Mouse (Mus musculus) neural tube, embryonic 15.5 days (tissue): ENCODE data around the gene Akna. TPM values are rescaled to one million over a fixed set of nuclear protein-coding genes. Genes with fewer than 3 reads are reported as not detected.
A peak's percentile ranks its signal among the peaks of the same experiment; 100 is the strongest.

Experiments
- ATAC-seq: fragments of 200-750 bp; cut with Nextera tagmentation; 2 replicates; pipeline ENCODE4 v1.8.0; 2017; ENCODE audit warnings: mild to moderate bottlenecking, moderate TSS enrichment, moderate library complexity; ENCODE audit not compliant: low FRiP score
- H3K27ac ChIP-seq: fragments of 300-500 bp; sonication (generic); replicated peaks from 2 replicates; pipeline ENCODE4 v1.5.1; 2015; ENCODE audit warnings: mild to moderate bottlenecking, inconsistent platforms
- H3K27me3 ChIP-seq: fragments of 300-500 bp; sonication (generic); replicated peaks from 2 replicates; pipeline ENCODE4 v1.6.1; 2015; ENCODE audit warnings: inconsistent platforms
- H3K36me3 ChIP-seq: fragments of 300-500 bp; sonication (generic); 2 replicates; pipeline ENCODE4 v1.6.1; 2015; ENCODE audit warnings: inconsistent platforms
- H3K4me1 ChIP-seq: fragments of 300-500 bp; sonication (generic); 2 replicates; pipeline ENCODE4 v1.6.1; 2015; ENCODE audit warnings: inconsistent platforms
- H3K4me2 ChIP-seq: fragments of 300-500 bp; sonication (generic); 2 replicates; pipeline ENCODE4 v1.6.1; 2015; ENCODE audit warnings: inconsistent platforms, mild to moderate bottlenecking, moderate library complexity
- H3K4me3 ChIP-seq: fragments of 300-500 bp; sonication (generic); replicated peaks from 2 replicates; pipeline ENCODE4 v1.5.1; 2015; ENCODE audit warnings: mild to moderate bottlenecking, inconsistent platforms
- H3K9ac ChIP-seq: fragments of 300-500 bp; sonication (generic); replicated peaks from 2 replicates; pipeline ENCODE4 v1.6.1; 2015; ENCODE audit warnings: mild to moderate bottlenecking, inconsistent platforms
- H3K9me3 ChIP-seq: fragments of 300-500 bp; sonication (generic); replicated peaks from 2 replicates; pipeline ENCODE4 v1.6.1; 2016; ENCODE audit warnings: inconsistent platforms
- WGBS: fragments of 180-500 bp; shearing (Covaris S2); methylation state at CpG from one replicate; pipeline ENCODE4 v1.1.7; 2015; ENCODE audit warnings: mixed read lengths; 5-methylcytosine and 5-hydroxymethylcytosine counted together
- polyA plus RNA-seq: library from polyadenylated mRNA; unstranded; fragments of >200 nt; fragmentation: Nextera tagmentation; extraction: Ambion mirVana; gene quantifications from 2 replicates; pipeline ENCODE4 v1.2.1, GENCODE M21; 2015

Gene Akna
- polyA plus RNA-seq, 1 experiment from 2014 or later: 3.1 TPM

- no peak for ATAC-seq
- Histone ChIP-seq H3K27me3 (no peaks in the 10 kb centered on the region), H3K4me3 (no peak overlapping the region), H3K9ac (no peak overlapping the region), H3K4me1 (peaks cover 22% of the 10 kb centered on the region), H3K4me2 (no peak overlapping the region), H3K9me3 (no peaks in the 10 kb centered on the region), H3K36me3 (peaks cover 2% of the 10 kb centered on the region), H3K27ac (no peak overlapping the region)
- WGBS: 65% methylated on average over 11 of the region's 11 CpGs
Observed at GRCm38 (mm10) chr4:63398854-63399609, 4.1 kb downstream of the Akna start.

GRCm38 (mm10) chr4:63397981-63398537 lies 5.1 kb downstream of the Akna start:
- 88% methylated on average over 10 of the region's 10 CpGs for WGBS
- ATAC-seq: no peak
- peaks cover 2% of the 10 kb centered on the region for H3K36me3 ChIP-seq
- no peak overlapping the region for H3K4me3 ChIP-seq
- H3K27ac ChIP-seq: no peak overlapping the region
- peaks cover 13% of the 10 kb centered on the region for H3K4me1 ChIP-seq
- no peaks in the 10 kb centered on the region for H3K9me3 ChIP-seq
- H3K27me3 ChIP-seq: no peaks in the 10 kb centered on the region
- no peak overlapping the region for H3K4me2 ChIP-seq
- no peak overlapping the region for H3K9ac ChIP-seq

- Histone ChIP-seq H3K9ac (no peak overlapping the region), H3K4me2 (no peak overlapping the region), H3K27me3 (no peaks in the 10 kb centered on the region), H3K4me3 (no peak overlapping the region), H3K27ac (no peak overlapping the region), H3K9me3 (no peaks in the 10 kb centered on the region), H3K36me3 (peaks cover 2% of the 10 kb centered on the region), H3K4me1 (peaks cover 19% of the 10 kb centered on the region)
- WGBS: 93% methylated on average over 6 of the region's 6 CpGs
- no peak for ATAC-seq
Observed at GRCm38 (mm10) chr4:63391322-63391721, 11.8 kb downstream of the Akna start.

GRCm38 (mm10) chr4:63389887-63390528 lies 13.1 kb downstream of the Akna start:
- Histone ChIP-seq H3K9ac (no peak overlapping the region), H3K27me3 (no peaks in the 10 kb centered on the region), H3K4me2 (no peak overlapping the region), H3K9me3 (no peaks in the 10 kb centered on the region), H3K4me1 (peaks cover 19% of the 10 kb centered on the region), H3K36me3 (no peaks in the 10 kb centered on the region; the same call in 1 of the 2 replicates), H3K4me3 (no peak overlapping the region), H3K27ac (no peak overlapping the region)
- peak; percentile 56; the same call in 1 of the 2 replicates for ATAC-seq
- WGBS: 40% methylated on average over 11 of the region's 11 CpGs

- no peaks in the 10 kb centered on the region for H3K9me3 ChIP-seq
- H3K27me3 ChIP-seq: no peaks in the 10 kb centered on the region
- H3K4me2 ChIP-seq: no peak overlapping the region
- no peak overlapping the region for H3K9ac ChIP-seq
- ATAC-seq: peak; percentile 53
- H3K27ac ChIP-seq: 0 out of 2 replicates have a peak overlapping the region, but pooled peaks have one; percentile 3
- no peaks in the 10 kb centered on the region for H3K36me3 ChIP-seq
- H3K4me3 ChIP-seq: no peak overlapping the region
- peaks cover 19% of the 10 kb centered on the region for H3K4me1 ChIP-seq
- WGBS: 21% methylated on average over 8 of the region's 8 CpGs
Observed at GRCm38 (mm10) chr4:63389121-63389886, 13.8 kb downstream of the Akna start.

GRCm38 (mm10) chr4:63388029-63388428 lies 15.1 kb downstream of the Akna start:
- Histone ChIP-seq H3K27me3 (no peaks in the 10 kb centered on the region), H3K9me3 (no peaks in the 10 kb centered on the region), H3K4me3 (no peak overlapping the region), H3K4me2 (no peak overlapping the region), H3K27ac (no peak overlapping the region), H3K36me3 (no peaks in the 10 kb centered on the region), H3K9ac (no peak overlapping the region), H3K4me1 (peaks cover 19% of the 10 kb centered on the region)
- 57% methylated on average over 6 of the region's 6 CpGs for WGBS
- ATAC-seq: no peak

- Histone ChIP-seq H3K4me3 (no peak overlapping the region), H3K4me1 (peaks cover 19% of the 10 kb centered on the region), H3K9ac (no peak overlapping the region), H3K4me2 (no peak overlapping the region), H3K36me3 (0 out of 2 replicates have a peak, but pooled peaks cover 5% of the 10 kb centered on the region), H3K9me3 (no peaks in the 10 kb centered on the region), H3K27me3 (no peaks in the 10 kb centered on the region), H3K27ac (no peak overlapping the region)
- WGBS: 82% methylated on average over 11 of the region's 11 CpGs
- no peak for ATAC-seq
Observed at GRCm38 (mm10) chr4:63385784-63386183, 17.4 kb downstream of the Akna start.

GRCm38 (mm10) chr4:63385253-63385652 lies 17.9 kb downstream of the Akna start:
- Histone ChIP-seq H3K4me1 (peaks cover 17% of the 10 kb centered on the region), H3K27ac (no peak overlapping the region), H3K4me3 (no peak overlapping the region), H3K9ac (no peak overlapping the region), H3K27me3 (no peaks in the 10 kb centered on the region), H3K36me3 (peaks cover 5% of the 10 kb centered on the region; the same call in 1 of the 2 replicates), H3K9me3 (no peaks in the 10 kb centered on the region), H3K4me2 (no peak overlapping the region)
- no peak for ATAC-seq
- WGBS: 96% methylated on average over 3 of the region's 3 CpGs

- H3K9ac ChIP-seq: no peak overlapping the region
- no peak overlapping the region for H3K27ac ChIP-seq
- ATAC-seq: no peak
- no peak overlapping the region for H3K4me3 ChIP-seq
- no peak overlapping the region for H3K4me2 ChIP-seq
- 96% methylated on average over 4 of the region's 4 CpGs for WGBS
- H3K36me3 ChIP-seq: peaks cover 15% of the 10 kb centered on the region
- peaks cover 7% of the 10 kb centered on the region for H3K4me1 ChIP-seq
- H3K9me3 ChIP-seq: no peaks in the 10 kb centered on the region
- no peaks in the 10 kb centered on the region for H3K27me3 ChIP-seq
Observed at GRCm38 (mm10) chr4:63384262-63384661, 18.9 kb downstream of the Akna start.

- Histone ChIP-seq H3K4me1 (peaks cover 4% of the 10 kb centered on the region; the same call in 1 of the 2 replicates), H3K36me3 (peaks cover 17% of the 10 kb centered on the region)
- ATAC-seq: no peak
Observed at GRCm38 (mm10) chr4:63383474-63383873, 19.7 kb downstream of the Akna start.

GRCm38 (mm10) chr4:63382676-63383369 lies 20.3 kb downstream of the Akna start:
- H3K4me3 ChIP-seq: no peak overlapping the region
- WGBS: 93% methylated on average over 4 of the region's 4 CpGs
- H3K36me3 ChIP-seq: peaks cover 17% of the 10 kb centered on the region
- no peak overlapping the region for H3K4me2 ChIP-seq
- H3K4me1 ChIP-seq: no peaks in the 10 kb centered on the region
- no peaks in the 10 kb centered on the region for H3K27me3 ChIP-seq
- H3K9me3 ChIP-seq: no peaks in the 10 kb centered on the region
- H3K27ac ChIP-seq: no peak overlapping the region
- no peak overlapping the region for H3K9ac ChIP-seq
- ATAC-seq: no peak

More at GRCm38 (mm10) chr4:63383474-63383873, 19.7 kb downstream of the Akna start:
- Histone ChIP-seq H3K4me3 (no peak overlapping the region), H3K27me3 (no peaks in the 10 kb centered on the region), H3K4me2 (no peak overlapping the region), H3K27ac (no peak overlapping the region), H3K9me3 (no peaks in the 10 kb centered on the region), H3K9ac (no peak overlapping the region)
- 59% methylated on average over 12 of the region's 12 CpGs for WGBS
